Mouse (Mus musculus) liver, embryonic 14.5 days (tissue): ENCODE results near the gene Dus3l. TPM values are rescaled to one million over a fixed set of nuclear protein-coding genes. Genes with fewer than 3 reads are reported as not detected.

Source experiments
- ATAC-seq: fragments of 200-750 bp; cut with Nextera tagmentation; 2 replicates; pipeline ENCODE4 v1.8.0; 2017; ENCODE audit warnings: moderate number of reproducible peaks, mild to moderate bottlenecking, moderate library complexity; ENCODE audit not compliant: insufficient read depth
- DNase-seq, 3 experiments: peaks; one replicate each; pipeline ENCODE4 v3.0.0-alpha.2; 2012 to 2013; ENCODE audit warnings: low read depth in 3 of 3, low spot score in 3 of 3
- H3K27ac ChIP-seq: fragments of 300-500 bp; sonication (generic); 2 replicates; pipeline ENCODE4 v1.5.1; 2014; ENCODE audit warnings: moderate library complexity, mild to moderate bottlenecking, control low read depth, inconsistent platforms
- H3K27me3 ChIP-seq: fragments of 300-500 bp; sonication (generic); 2 replicates; pipeline ENCODE4 v1.6.1; 2014; ENCODE audit warnings: mild to moderate bottlenecking, low read length, moderate library complexity; ENCODE audit not compliant: control insufficient read depth, insufficient read depth
- H3K36me3 ChIP-seq: fragments of 300-500 bp; sonication (generic); replicated peaks from 2 replicates; pipeline ENCODE4 v1.6.1; 2014; ENCODE audit warnings: low read depth; ENCODE audit not compliant: control insufficient read depth, insufficient read depth
- H3K4me1 ChIP-seq, 2 experiments: fragments of 200-500 bp in 1 of 2; fragments of 300-500 bp in 1 of 2; sonication (generic) in 1 of 2; replicated peaks; 2 replicates each; pipeline ENCODE4 v1.6.1; 2012 to 2014; ENCODE audit warnings: antibody characterized with exemption in 1 of 2, inconsistent platforms in 1 of 2, low read length in 1 of 2; ENCODE audit not compliant: control insufficient read depth in 2 of 2, insufficient read depth in 2 of 2
- H3K4me2 ChIP-seq: fragments of 300-500 bp; sonication (generic); 2 replicates; pipeline ENCODE4 v1.6.1; 2014; ENCODE audit warnings: low read depth, mild to moderate bottlenecking, control low read depth, moderate library complexity
- H3K4me3 ChIP-seq, 2 experiments: fragments of 200-500 bp in 1 of 2; fragments of 300-500 bp in 1 of 2; sonication (generic) in 1 of 2; 2 replicates each; pipeline ENCODE4 v1.5.1; 2012 to 2014; ENCODE audit warnings: low read depth in 2 of 2, low read length in 2 of 2, mild to moderate bottlenecking in 2 of 2, control low read depth in 1 of 2, inconsistent platforms in 1 of 2, moderate library complexity in 1 of 2; ENCODE audit not compliant: insufficient read depth in 1 of 2
- H3K9ac ChIP-seq: fragments of 300-500 bp; sonication (generic); replicated peaks from 2 replicates; pipeline ENCODE4 v1.6.1; 2014; ENCODE audit warnings: mild to moderate bottlenecking, control low read depth, moderate library complexity
- H3K9me3 ChIP-seq: fragments of 300-500 bp; sonication (generic); 2 replicates; pipeline ENCODE4 v1.6.1; 2016; ENCODE audit warnings: low read length, mixed read lengths; ENCODE audit not compliant: control insufficient read depth
- CTCF ChIP-seq: IDR thresholded peaks from 2 replicates; pipeline ENCODE4 v1.5.1; 2016; ENCODE audit warnings: antibody characterized with exemption, low read depth, control low read depth
- EP300 ChIP-seq: IDR thresholded peaks from 2 replicates; pipeline ENCODE4 v1.6.1; 2016; ENCODE audit warnings: antibody characterized with exemption, low read depth
- WGBS: fragments of 180-500 bp; shearing (Covaris S2); extraction: QIAGEN DNeasy Blood & Tissue Kit; methylation state at CpG from one replicate; pipeline ENCODE4 v1.1.7; 2014; ENCODE audit not compliant: insufficient replicate concordance; 5-methylcytosine and 5-hydroxymethylcytosine counted together
- polyA plus RNA-seq, 2 experiments: library from polyadenylated mRNA; depleted of rRNA in 1 of 2; stranded (reverse) in 1 of 2; unstranded in 1 of 2; fragments of >200 nt; fragmentation: Nextera tagmentation in 1 of 2; extraction: Ambion mirVana in 1 of 2; gene quantifications; 2 replicates each; pipeline versions ENCODE4 v1.2.1 to v1.2.3; 2012 to 2014

Gene Dus3l
- polyA plus RNA-seq, 2 experiments: 9.5 to 18.1 TPM

- no peaks in the 10 kb centered on the region for H3K9me3 ChIP-seq
- H3K4me1 ChIP-seq: peaks cover 33 to 35% of the 10 kb centered on the region in 2 experiments
- peaks cover 8% of the 10 kb centered on the region for H3K36me3 ChIP-seq
- no peak for DNase-seq
- no peak for ATAC-seq
- peak overlapping the region; percentile 87 for H3K4me2 ChIP-seq
- no peak for TF ChIP-seq CTCF
- TF ChIP-seq EP300: no peak
- 0 out of 2 replicates have a peak, but pooled peaks cover 3% of the 10 kb centered on the region for H3K27me3 ChIP-seq
- peak overlapping the region; percentile 81 to 84; a peak in 3 of 4 replicates for H3K4me3 ChIP-seq
- H3K9ac ChIP-seq: peak overlapping the region; percentile 90; the same call in 1 of the 2 replicates
- H3K27ac ChIP-seq: peak overlapping the region; percentile 92
- 55% methylated on average over 8 of the region's 8 CpGs for WGBS
These were observed 761 bp upstream of the Dus3l start for GRCm38 (mm10) chr17:56763741-56764250.

GRCm38 (mm10) chr17:56765431-56765830 lies 874 bp downstream of the Dus3l start:
- no peak for DNase-seq
- Histone ChIP-seq H3K27ac (peak overlapping the region; percentile 92), H3K4me3 (peak overlapping the region; percentile 81 to 84), H3K36me3 (peaks cover 17% of the 10 kb centered on the region), H3K27me3 (no peaks in the 10 kb centered on the region), H3K9me3 (no peaks in the 10 kb centered on the region), H3K4me1 (peaks cover 31 to 35% of the 10 kb centered on the region in 2 experiments), H3K9ac (peak overlapping the region; percentile 90), H3K4me2 (peak overlapping the region; percentile 87)
- ATAC-seq: no peak
- 38% methylated on average over 12 of the region's 12 CpGs for WGBS
- TF ChIP-seq CTCF: no peak
- no peak for TF ChIP-seq EP300

GRCm38 (mm10) chr17:56766631-56767405 lies 2.3 kb downstream of the Dus3l start:
- H3K36me3 ChIP-seq: peaks cover 17% of the 10 kb centered on the region
- ATAC-seq: no peak

GRCm38 (mm10) chr17:56767531-56768135 lies 3.1 kb downstream of the Dus3l start:
- DNase-seq (no peak), ATAC-seq (no peak)
- peaks cover 20 to 21% of the 10 kb centered on the region in 2 experiments for H3K4me1 ChIP-seq
- no peaks in the 10 kb centered on the region for H3K9me3 ChIP-seq
- no peak overlapping the region for H3K4me3 ChIP-seq
- 87% methylated on average over 29 of the region's 29 CpGs for WGBS
- no peak overlapping the region for H3K4me2 ChIP-seq
- H3K27ac ChIP-seq: no peak overlapping the region
- no peak for TF ChIP-seq CTCF
- TF ChIP-seq EP300: no peak
- H3K9ac ChIP-seq: no peak overlapping the region
- peaks cover 17% of the 10 kb centered on the region for H3K36me3 ChIP-seq
- no peaks in the 10 kb centered on the region for H3K27me3 ChIP-seq

More at GRCm38 (mm10) chr17:56766631-56767405, 2.3 kb downstream of the Dus3l start:
- no peak overlapping the region for H3K4me2 ChIP-seq
- no peaks in the 10 kb centered on the region for H3K27me3 ChIP-seq
- no peak for TF ChIP-seq EP300
- no peak for TF ChIP-seq CTCF
- H3K4me3 ChIP-seq: no peak overlapping the region
- no peak overlapping the region for H3K27ac ChIP-seq
- peaks cover 24 to 27% of the 10 kb centered on the region in 2 experiments for H3K4me1 ChIP-seq
- H3K9ac ChIP-seq: no peak overlapping the region
- DNase-seq: no peak
- H3K9me3 ChIP-seq: no peaks in the 10 kb centered on the region
- WGBS: 89% methylated on average over 27 of the region's 27 CpGs

GRCm38 (mm10) chr17:56768941-56769340 lies 4.4 kb downstream of the Dus3l start:
- no peak for TF ChIP-seq EP300
- no peak for TF ChIP-seq CTCF
- no peak overlapping the region for H3K9ac ChIP-seq
- H3K4me3 ChIP-seq: no peak overlapping the region
- H3K27me3 ChIP-seq: no peaks in the 10 kb centered on the region
- no peak for ATAC-seq
- H3K36me3 ChIP-seq: peaks cover 17% of the 10 kb centered on the region
- peaks cover 8 to 18% of the 10 kb centered on the region in 2 experiments; a peak in 3 of 4 replicates for H3K4me1 ChIP-seq
- no peak overlapping the region for H3K4me2 ChIP-seq
- no peak overlapping the region for H3K27ac ChIP-seq
- 85% methylated on average over 11 of the region's 11 CpGs for WGBS
- DNase-seq: no peak
- no peaks in the 10 kb centered on the region for H3K9me3 ChIP-seq
